Mouse (Mus musculus) activated CD4-positive, CD25-positive, alpha-beta regulatory T cell, adult 4 months (primary cell): ENCODE data around the gene 9930104L06Rik. TPM values are rescaled to one million over a fixed set of nuclear protein-coding genes. Genes with fewer than 3 reads are reported as not detected.
"Not testable (repeated sequence)": the region's sequence is repeated elsewhere in the genome, so short reads cannot be mapped to it uniquely, and the experiment has no call there.

Experiments used
- ATAC-seq: one replicate; pipeline ENCODE4 v1.8.0; 2017
- polyA plus RNA-seq, 2 experiments: library from polyadenylated mRNA; unstranded; fragments of 100-300 nt; shearing (Covaris generic); gene quantifications; one replicate each; pipeline ENCODE4 v1.2.1; 2017

The 9930104L06Rik gene
- polyA plus RNA-seq, result 1 to 10 TPM; 6.9 to 8.9 TPM

GRCm38 (mm10) chr4:124936613-124937471 is at the start of gene 9930104L06Rik:
9930104L06Rik (plus strand) TSS chr4:124937048.
- ATAC-seq, result peak; percentile 100

DNA sequence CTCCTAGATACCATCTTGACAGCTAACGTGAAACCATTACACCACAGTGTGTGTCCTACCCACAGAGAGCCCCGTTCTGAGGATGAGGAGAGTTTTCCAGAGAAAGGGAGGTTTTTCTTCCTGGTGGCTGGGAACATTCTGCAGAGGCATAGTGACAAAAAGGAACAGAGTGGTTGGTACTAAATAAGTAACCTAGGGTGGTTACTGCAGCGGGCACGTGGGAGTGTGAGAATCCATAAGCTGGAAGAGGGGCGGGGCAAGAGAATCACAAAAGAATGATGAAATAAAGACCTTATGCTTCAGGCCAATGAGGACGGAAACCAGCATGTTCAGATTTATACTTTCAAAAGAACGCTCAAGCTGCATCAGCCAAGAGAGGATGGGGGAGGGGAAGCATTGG is 48.1 kb upstream of the 9930104L06Rik start:
- ATAC-seq, result no peak

DNA sequence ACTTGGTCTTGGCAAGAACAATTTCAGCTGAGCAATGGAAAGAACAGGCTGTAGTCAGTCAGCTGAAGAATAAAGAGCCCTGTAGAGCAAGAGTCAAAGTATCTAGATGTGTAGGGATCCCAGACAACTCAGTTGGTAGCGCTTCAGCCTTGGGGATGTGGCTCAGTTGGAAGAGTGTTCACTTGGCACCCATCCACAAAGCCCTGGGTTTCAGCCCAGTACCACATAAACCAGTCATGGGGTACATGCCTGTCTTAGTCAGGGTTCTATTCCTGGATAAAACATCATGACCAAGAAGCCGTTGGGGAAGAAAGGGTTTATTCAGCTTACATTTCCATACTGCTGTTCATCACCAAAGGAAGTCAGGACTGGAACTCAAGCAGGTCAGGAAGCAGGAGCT is 46.9 kb upstream of the 9930104L06Rik start:
- ATAC-seq, result no peak

DNA sequence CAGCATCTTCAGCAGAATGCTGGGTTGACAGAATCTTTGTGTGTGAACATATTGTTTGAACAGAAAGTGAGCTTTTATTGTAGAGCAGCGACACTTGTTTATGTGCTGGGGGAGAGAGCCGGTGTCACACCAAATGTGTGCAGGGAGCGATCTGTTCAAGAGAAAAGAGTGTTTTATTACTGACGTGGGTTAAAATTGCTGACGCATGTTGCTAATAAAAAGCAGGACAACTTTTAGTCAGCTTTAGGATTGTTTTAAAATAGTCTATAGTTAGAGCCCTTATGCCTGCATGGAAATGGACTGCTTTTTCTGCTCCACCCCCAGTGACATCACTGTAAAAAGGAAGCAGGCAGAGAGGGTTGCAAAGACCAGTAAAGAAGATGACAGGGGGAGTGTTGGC is 46.0 kb upstream of the 9930104L06Rik start:
- ATAC-seq, result no peak

- ATAC-seq, result no peak
Measured at GRCm38 (mm10) chr4:124893769-124894168, 43.1 kb upstream of the 9930104L06Rik start.

- no peak for ATAC-seq
Measured at GRCm38 (mm10) chr4:124894508-124895428, 42.1 kb upstream of the 9930104L06Rik start.

DNA sequence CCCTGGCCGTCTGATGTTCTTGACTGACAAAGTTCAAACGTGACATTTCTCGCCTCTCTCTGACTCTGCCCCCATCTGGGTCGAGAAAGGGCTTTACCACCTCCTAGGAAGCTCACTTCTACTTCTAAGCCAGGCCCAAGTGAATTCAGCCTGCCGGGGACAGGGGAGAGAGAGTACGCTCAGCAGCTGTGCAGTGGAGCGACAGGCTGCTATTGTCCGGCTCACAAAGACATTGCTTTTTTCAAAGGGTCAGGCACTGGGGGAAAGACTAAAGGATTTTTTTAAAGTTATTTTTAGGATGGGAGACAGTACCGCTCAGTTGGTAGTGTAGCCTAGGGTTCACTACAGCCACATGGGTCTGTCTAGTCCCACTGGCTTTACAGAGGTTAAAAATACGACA is 38.4 kb upstream of the 9930104L06Rik start:
- ATAC-seq, result no peak

GRCm38 (mm10) chr4:124899906-124900305 is 36.9 kb upstream of the 9930104L06Rik start:
- ATAC-seq, result no peak

GRCm38 (mm10) chr4:124905417-124905816 is 31.4 kb upstream of the 9930104L06Rik start:
- ATAC-seq, result no peak

GRCm38 (mm10) chr4:124905971-124906822 is 30.7 kb upstream of the 9930104L06Rik start:
- no peak for ATAC-seq

- peak; percentile 80 for ATAC-seq
Measured at GRCm38 (mm10) chr4:124928102-124928501, 8.7 kb upstream of the 9930104L06Rik start.

- not testable (repeated sequence) for ATAC-seq
Measured at GRCm38 (mm10) chr4:124939211-124939610, 2.4 kb downstream of the 9930104L06Rik start, which contains the start of gene Cdca8. Cdca8 (minus strand) TSS chr4:124939311.

DNA sequence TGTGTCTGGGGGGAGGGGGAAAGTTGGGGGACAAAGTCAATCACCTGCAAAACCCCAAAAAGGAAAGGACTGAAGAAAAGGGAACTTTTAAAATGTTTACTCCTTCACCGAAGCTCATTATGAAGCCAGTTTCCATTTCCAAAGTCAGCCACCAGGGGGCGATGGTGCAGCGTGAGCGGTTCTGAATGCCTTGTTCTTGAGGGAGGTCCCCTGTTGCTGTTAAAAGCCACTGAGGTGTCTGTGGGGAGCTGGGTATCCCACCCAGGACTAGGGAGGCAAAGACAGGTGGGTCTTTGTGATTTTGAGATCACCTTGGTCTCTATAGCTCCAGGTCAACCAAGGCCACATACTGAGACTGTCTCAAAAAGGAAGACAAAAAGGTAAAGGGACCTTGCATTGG is 6.2 kb downstream of the 9930104L06Rik start:
- peak; percentile 73 for ATAC-seq

DNA sequence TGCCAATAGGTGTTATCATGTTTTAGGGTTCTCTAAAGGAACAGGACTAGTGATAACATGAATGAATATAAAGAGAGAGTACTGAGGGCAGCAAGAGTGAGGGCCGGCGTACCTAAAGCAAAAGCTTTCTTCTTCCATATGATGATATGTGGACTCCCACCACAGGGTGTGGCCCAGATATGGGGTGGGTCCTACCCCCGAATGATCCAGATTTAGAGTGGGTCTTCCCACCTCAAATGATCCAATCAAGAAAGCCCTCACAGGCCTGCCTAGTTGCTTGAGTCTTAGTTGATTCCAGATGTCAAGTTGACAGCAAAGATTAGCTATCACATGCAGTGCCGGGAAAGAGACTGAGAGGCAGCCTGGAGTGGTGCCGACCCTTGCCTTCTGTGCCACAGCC is 6.9 kb downstream of the 9930104L06Rik start:
- ATAC-seq, result no peak

DNA sequence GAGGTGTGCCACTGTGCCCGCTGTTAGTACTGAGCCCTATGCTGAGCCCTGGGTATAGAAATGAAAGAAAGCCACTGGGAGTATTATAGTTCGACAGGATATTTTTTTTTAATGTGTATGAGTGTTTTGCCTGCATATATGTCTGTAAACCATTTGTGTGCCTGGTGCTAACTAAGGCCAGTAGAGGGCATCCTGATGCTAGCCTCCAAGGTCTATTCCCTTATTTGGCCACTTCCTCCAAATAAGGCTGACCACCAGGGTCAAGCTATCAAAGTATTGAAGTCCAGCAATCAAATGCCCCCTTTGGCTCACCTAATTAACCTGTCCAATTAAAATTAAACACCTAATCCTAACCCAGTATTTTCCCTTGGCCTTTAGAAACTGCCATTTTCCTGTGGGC is 8.1 kb downstream of the 9930104L06Rik start:
- ATAC-seq, result no peak

DNA sequence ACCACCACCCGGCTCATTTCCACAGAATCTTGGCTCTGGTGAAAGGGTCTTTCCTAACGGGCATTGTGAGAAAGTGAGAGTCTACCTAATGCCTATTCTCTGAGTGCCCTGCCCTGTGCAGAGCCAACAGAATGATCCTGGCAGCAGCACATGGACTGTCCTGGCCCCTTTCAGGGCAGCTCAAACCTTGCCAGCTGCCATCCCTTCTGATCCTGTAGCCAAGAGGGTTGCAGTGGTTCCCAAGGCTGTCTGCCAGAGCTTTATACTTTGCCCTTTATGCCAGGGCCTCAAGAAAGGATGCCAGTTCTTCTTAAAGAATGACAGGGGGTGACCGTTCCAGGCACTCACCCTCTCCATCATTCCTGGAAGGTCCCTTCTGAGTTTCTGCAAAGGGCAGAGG is 12.6 kb downstream of the 9930104L06Rik start:
- no peak for ATAC-seq

DNA sequence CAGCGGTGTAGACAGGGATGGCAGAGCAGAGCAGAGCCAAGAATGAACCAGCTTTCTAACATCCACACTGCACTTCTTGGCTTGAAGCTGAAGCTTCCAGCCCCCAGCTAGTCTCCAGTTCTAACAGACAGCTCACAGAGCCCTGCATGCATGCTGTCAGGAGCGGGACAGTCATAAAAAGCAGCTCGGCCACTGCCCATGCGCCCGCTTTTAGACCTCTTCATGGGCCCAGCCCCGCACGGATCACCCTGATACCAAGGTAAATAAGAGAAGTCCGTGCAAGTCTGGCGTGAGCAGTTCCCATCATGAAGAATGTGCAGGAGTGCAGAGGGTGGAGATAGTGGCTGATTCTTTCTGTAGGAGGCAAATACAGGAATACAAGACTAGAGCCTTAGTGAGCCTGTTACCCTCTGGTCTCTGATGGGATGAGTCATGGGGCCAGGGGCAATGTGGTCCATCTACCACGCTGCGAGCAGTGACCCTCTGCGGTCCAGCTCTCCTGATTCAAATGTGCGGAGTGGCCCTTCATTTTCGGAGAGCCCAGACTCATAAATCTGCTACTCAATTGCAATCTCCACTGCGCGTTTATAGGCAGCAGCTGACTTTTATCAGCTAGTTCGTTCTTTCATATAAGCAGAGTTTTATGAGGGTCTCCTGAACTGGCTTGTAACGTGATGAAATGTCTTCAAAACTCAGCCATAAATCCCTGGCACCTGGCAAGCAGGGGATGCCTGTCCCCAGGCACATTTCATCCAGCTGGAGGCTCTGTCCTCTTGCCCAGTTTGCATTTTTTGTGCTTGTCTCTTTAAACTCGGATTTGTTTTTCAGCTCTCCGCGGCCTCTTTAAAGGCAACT is 13.6 kb downstream of the 9930104L06Rik start:
- no peak for ATAC-seq

DNA sequence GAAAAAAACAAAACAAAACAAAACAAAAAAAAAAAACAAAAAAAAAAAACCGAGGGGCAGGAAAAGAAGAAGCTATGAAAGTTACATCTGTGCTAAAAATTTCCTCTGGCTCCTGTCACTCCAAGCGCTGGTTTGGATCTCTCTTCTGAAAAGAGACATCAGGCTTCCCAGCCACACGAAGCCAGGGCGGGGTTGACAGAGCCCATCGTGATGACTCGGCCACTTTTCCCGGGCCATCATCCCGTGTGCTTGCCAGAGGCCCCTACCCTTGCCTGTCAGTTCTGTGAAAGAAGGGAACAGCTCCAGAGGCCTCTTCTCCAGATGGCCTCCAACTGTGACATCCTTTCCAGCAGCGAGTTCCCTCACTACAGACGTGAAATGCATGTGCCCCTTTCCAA is 14.2 kb downstream of the 9930104L06Rik start:
- no peak for ATAC-seq

- ATAC-seq, result no peak
Measured at GRCm38 (mm10) chr4:124953546-124953945, 16.7 kb downstream of the 9930104L06Rik start.

DNA sequence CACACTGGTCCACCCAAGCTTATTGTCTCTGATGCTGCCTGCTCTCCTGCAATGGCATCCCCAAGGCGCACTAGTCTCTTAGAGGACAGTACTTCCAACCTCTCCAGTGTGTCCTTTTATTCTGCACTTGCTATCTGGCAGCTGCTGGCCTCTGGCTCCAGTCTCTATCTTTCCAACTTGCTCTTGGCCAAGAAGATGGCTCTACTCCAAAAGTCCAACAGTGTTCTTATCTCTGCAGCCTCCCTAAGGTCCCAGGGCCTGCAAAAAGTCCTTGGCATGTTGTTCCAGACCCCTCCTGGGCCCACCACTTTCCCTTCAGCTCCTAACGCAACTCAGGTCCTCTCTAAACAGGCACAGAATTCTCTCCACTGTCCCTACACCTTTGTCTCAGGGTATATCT is 20.4 kb downstream of the 9930104L06Rik start:
- ATAC-seq, result no peak

DNA sequence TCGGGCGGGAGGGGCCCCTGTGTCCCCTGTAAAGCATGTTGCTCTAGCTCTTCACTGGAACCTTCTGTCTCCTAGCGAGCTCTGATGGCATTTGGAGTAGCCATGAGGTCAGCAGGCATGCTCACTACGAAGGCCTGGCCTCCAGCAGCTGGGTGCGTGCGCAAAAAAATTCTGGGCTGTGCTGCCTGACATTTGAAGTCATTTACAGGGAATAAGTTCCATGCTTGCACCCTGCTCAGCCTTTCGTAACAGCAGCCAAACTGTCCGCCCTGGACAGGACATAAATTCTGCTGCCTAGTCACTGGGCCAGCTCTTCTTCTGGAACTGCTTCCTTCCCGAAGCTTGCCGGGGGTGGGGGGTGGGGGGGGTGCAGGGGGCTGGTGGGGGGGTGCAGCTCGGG is 22.2 kb downstream of the 9930104L06Rik start:
- ATAC-seq, result no peak
